Mouse (Mus musculus): Measurements from ENCODE around the gene Ppie. TPM values are rescaled to one million over a fixed set of nuclear protein-coding genes. Genes with fewer than 3 reads are reported as not detected.
"Not testable (repeated sequence)": the region's sequence is repeated elsewhere in the genome, so short reads cannot be mapped to it uniquely, and the experiment has no call there.

Ppie gene
- polyA plus RNA-seq, 1 experiment, result 16.7 TPM

DNA sequence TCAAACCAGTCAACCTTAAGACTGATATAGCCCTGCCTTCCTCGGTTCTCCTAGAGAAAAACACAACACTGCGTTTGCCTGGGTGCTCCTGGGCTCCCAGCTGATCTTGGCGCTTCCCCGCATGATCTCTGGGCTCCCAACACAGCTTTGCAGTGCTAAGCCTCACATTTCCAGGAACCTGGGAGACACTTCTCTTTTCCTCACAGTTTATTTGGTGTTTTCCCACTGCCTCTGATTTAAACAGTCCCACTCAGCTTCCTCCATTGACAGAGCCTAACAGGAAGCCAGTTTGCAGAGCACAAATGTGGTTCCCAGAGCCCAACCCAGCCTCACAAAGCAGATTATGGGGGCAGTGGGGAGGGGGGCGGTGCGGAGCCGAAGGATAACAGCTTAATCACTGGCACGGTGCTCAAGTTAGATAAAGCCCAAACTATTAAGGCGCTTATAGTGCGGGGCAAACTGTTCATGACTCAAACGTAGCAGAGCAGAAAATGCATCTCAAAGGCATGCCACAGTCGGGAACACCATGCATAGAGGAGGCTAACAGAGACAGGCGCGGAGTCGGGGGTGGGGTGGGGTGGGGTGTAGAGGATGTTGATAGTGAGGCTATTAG is 22.7 kb upstream of the Ppie start:
- H3K4me1 ChIP-seq (ENCODE audit: control insufficient read depth, insufficient read depth, low read length), result peaks cover 4% of the 10 kb centered on the region; the same call in 1 of the 2 replicates
- no peak for TF ChIP-seq POLR2A (IDR thresholded peaks at IDR 0.05; ENCODE audit: control insufficient read depth, low read depth, low read length)
- TF ChIP-seq CTCF (IDR thresholded peaks at IDR 0.05; ENCODE audit: control insufficient read depth, insufficient read depth, insufficient replicate concordance, low read depth, low read length), result no peak
- H3K4me3 ChIP-seq (ENCODE audit: control insufficient read depth, low read depth, low read length), result no peak overlapping the region
- H3K27me3 ChIP-seq (ENCODE audit: control insufficient read depth, insufficient read depth, low read length), result no peaks in the 10 kb centered on the region
- H3K36me3 ChIP-seq (ENCODE audit: control insufficient read depth, insufficient read depth, low read length), result no peaks in the 10 kb centered on the region
- no peak overlapping the region for H3K27ac ChIP-seq (ENCODE audit: control insufficient read depth, insufficient read depth, low read depth, low read length)

DNA sequence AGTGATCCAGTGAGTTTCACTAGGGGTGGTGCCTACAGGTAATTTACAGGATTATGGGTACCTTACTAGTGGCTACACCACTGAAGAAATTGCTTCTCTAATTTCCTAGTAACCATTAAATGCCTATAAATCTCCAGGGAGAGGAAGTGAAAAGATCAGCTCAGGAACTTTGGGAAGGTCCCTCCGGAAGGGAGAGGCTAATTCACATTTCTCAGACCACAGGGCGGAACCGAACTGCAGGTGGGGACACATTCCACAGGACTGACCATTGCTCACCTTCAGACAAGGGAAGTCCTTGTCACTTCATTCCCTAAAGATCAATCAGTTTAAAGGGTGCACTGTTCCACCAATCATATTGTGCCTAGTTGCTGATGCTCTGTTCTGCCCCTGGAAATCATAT is 21.5 kb upstream of the Ppie start:
- H3K4me3 ChIP-seq (ENCODE audit: control insufficient read depth, low read depth, low read length); H3K36me3 ChIP-seq (ENCODE audit: control insufficient read depth, insufficient read depth, low read length); H3K4me1 ChIP-seq (ENCODE audit: control insufficient read depth, insufficient read depth, low read length); H3K27ac ChIP-seq (ENCODE audit: control insufficient read depth, insufficient read depth, low read depth, low read length); H3K27me3 ChIP-seq (ENCODE audit: control insufficient read depth, insufficient read depth, low read length): not testable (repeated sequence)

DNA sequence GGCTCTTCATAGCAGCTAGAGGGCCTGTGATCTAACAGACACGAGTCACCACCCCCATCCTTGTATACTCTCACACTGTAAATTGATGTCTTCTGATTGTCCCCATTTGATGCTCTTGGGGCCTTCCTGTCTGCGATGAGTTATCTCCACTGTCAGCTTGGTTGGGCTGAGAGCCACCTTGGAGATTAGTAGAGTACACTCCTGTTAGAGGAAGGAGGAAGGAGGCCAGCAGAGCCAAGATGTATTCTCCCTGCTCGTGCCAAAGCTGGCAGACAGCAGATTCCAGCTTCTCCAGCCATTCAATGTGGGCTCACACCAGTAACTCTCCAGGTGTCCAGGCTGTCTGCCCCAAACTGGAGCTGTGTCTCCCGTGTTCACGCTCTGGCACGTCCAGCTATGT is 20.8 kb upstream of the Ppie start:
- Histone ChIP-seq H3K27me3 (ENCODE audit: control insufficient read depth, insufficient read depth, low read length) (no peaks in the 10 kb centered on the region), H3K36me3 (ENCODE audit: control insufficient read depth, insufficient read depth, low read length) (no peaks in the 10 kb centered on the region), H3K4me1 (ENCODE audit: control insufficient read depth, insufficient read depth, low read length) (peaks cover 4% of the 10 kb centered on the region; the same call in 1 of the 2 replicates), H3K27ac (ENCODE audit: control insufficient read depth, insufficient read depth, low read depth, low read length) (no peak overlapping the region), H3K4me3 (ENCODE audit: control insufficient read depth, low read depth, low read length) (no peak overlapping the region)
- no peak for TF ChIP-seq POLR2A (IDR thresholded peaks at IDR 0.05; ENCODE audit: control insufficient read depth, low read depth, low read length)
- TF ChIP-seq CTCF (IDR thresholded peaks at IDR 0.05; ENCODE audit: control insufficient read depth, insufficient read depth, insufficient replicate concordance, low read depth, low read length), result no peak

DNA sequence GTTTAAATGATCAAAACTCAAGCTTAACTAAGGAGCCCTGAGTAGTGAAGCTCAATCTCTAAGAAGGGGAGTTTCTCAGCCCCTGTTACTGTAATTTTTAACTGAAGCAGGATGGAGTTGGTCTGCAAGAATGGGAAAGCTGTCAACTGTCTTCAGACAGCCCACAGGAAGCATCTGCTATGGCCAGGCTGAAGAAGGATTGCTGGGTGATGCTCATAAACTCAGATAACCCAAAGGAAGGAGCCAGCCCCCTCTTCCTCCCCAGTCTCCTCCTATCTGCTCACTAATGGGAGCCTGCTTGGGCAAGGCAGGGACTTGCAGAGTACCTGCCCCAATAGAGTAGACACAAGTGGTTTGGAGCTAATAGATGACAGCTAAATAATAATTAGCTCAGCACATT is 16.1 kb upstream of the Ppie start:
- H3K27ac ChIP-seq (ENCODE audit: control insufficient read depth, insufficient read depth, low read depth, low read length), result no peak overlapping the region
- H3K27me3 ChIP-seq (ENCODE audit: control insufficient read depth, insufficient read depth, low read length), result no peaks in the 10 kb centered on the region
- H3K4me3 ChIP-seq (ENCODE audit: control insufficient read depth, low read depth, low read length), result no peak overlapping the region
- H3K36me3 ChIP-seq (ENCODE audit: control insufficient read depth, insufficient read depth, low read length), result no peaks in the 10 kb centered on the region
- no peak for TF ChIP-seq POLR2A (IDR thresholded peaks at IDR 0.05; ENCODE audit: control insufficient read depth, low read depth, low read length)
- no peak for TF ChIP-seq CTCF (IDR thresholded peaks at IDR 0.05; ENCODE audit: control insufficient read depth, insufficient read depth, insufficient replicate concordance, low read depth, low read length)
- H3K4me1 ChIP-seq (ENCODE audit: control insufficient read depth, insufficient read depth, low read length), result no peaks in the 10 kb centered on the region

DNA sequence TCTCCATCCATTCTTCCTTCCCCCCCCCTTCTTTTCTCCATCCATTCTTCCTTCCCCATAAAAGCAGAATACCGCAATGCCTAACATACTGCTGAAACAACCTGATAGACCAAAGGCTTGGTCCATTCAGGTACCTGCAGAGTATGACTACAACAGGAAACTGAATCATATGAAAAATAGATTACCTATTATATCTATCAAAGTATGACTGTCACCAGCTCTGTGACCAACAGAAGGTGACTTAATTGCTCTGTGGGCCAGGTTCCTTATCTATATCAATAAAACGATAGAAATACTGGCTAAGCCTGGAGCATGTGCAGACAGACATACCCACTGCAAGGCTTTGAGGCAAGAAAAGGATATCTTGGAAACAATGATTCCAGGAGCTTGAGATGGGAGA is 15.7 kb upstream of the Ppie start:
- TF ChIP-seq POLR2A (IDR thresholded peaks at IDR 0.05; ENCODE audit: control insufficient read depth, low read depth, low read length) (no peak), CTCF (IDR thresholded peaks at IDR 0.05; ENCODE audit: control insufficient read depth, insufficient read depth, insufficient replicate concordance, low read depth, low read length) (no peak)
- no peak overlapping the region for H3K27ac ChIP-seq (ENCODE audit: control insufficient read depth, insufficient read depth, low read depth, low read length)
- H3K27me3 ChIP-seq (ENCODE audit: control insufficient read depth, insufficient read depth, low read length), result no peaks in the 10 kb centered on the region
- no peaks in the 10 kb centered on the region for H3K4me1 ChIP-seq (ENCODE audit: control insufficient read depth, insufficient read depth, low read length)
- H3K4me3 ChIP-seq (ENCODE audit: control insufficient read depth, low read depth, low read length), result no peak overlapping the region
- no peaks in the 10 kb centered on the region for H3K36me3 ChIP-seq (ENCODE audit: control insufficient read depth, insufficient read depth, low read length)

DNA sequence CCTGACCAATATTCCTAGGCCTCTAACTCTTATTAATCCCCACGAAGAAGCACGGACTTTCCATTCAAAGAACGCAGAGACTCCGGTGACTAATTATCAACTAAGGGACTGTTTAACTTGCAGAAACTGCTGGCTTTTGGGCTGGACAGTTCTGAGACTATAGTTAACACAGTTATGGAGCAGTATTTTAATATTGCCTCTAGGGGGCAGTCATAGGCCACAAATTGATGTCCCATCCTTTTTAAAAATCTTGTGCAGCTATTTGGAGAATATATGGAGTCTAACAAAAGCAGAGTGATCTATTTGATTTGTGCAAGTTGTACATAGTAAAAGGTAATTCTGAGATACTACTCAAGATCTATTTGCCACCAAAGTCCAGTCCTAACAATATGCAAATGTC is 15.3 kb upstream of the Ppie start:
- no peaks in the 10 kb centered on the region for H3K4me1 ChIP-seq (ENCODE audit: control insufficient read depth, insufficient read depth, low read length)

DNA sequence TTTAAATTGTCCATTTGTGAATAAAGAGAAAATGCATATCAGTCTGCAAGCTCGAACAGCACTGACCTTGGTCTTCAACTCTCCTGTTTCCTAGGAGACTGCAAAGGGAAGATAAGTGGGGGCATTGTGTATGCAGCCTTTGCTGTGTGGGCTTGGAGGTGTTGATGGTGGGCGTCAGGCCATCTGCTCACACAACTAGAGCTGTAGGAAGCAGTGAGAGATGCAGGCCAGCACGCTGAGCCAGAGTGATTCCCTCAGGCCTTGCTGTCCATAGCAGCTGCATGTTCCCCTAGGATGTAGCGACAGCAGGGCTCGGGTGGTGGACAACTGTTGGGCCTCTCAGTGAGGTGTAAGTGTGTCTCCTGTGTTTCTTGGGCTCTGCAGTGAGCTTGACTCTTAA is 13.2 kb upstream of the Ppie start:
- H3K27me3 ChIP-seq (ENCODE audit: control insufficient read depth, insufficient read depth, low read length), result no peaks in the 10 kb centered on the region
- H3K27ac ChIP-seq (ENCODE audit: control insufficient read depth, insufficient read depth, low read depth, low read length), result no peak overlapping the region
- no peaks in the 10 kb centered on the region for H3K4me1 ChIP-seq (ENCODE audit: control insufficient read depth, insufficient read depth, low read length)
- TF ChIP-seq POLR2A (IDR thresholded peaks at IDR 0.05; ENCODE audit: control insufficient read depth, low read depth, low read length) (no peak), CTCF (IDR thresholded peaks at IDR 0.05; ENCODE audit: control insufficient read depth, insufficient read depth, insufficient replicate concordance, low read depth, low read length) (no peak)
- no peak overlapping the region for H3K4me3 ChIP-seq (ENCODE audit: control insufficient read depth, low read depth, low read length)
- H3K36me3 ChIP-seq (ENCODE audit: control insufficient read depth, insufficient read depth, low read length), result no peaks in the 10 kb centered on the region

More for the DNA sequence above, 15.3 kb upstream of the Ppie start:
- H3K36me3 ChIP-seq (ENCODE audit: control insufficient read depth, insufficient read depth, low read length), result no peaks in the 10 kb centered on the region
- no peak overlapping the region for H3K27ac ChIP-seq (ENCODE audit: control insufficient read depth, insufficient read depth, low read depth, low read length)
- TF ChIP-seq POLR2A (IDR thresholded peaks at IDR 0.05; ENCODE audit: control insufficient read depth, low read depth, low read length), result no peak
- no peak for TF ChIP-seq CTCF (IDR thresholded peaks at IDR 0.05; ENCODE audit: control insufficient read depth, insufficient read depth, insufficient replicate concordance, low read depth, low read length)
- H3K4me3 ChIP-seq (ENCODE audit: control insufficient read depth, low read depth, low read length), result no peak overlapping the region
- H3K27me3 ChIP-seq (ENCODE audit: control insufficient read depth, insufficient read depth, low read length), result no peaks in the 10 kb centered on the region

DNA sequence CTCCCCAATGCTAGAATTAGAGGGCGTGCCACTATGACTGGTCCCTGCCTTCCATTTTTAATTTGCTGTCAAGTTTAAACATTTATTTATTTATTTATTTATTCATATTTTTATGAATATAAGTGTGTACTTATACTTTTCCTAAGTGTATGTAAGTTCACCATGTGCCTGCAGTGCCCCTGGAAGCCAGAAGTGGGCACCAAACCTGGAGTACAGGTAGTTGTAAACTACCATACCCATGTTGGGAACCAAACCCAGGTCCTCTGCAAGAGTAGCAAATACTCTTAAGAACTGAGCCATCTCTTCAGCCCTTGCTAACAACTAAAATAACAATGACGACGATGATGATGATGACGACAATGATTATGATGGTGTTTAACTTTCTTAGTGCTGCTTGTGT is 12.3 kb upstream of the Ppie start:
- no peaks in the 10 kb centered on the region for H3K27me3 ChIP-seq (ENCODE audit: control insufficient read depth, insufficient read depth, low read length)
- no peak overlapping the region for H3K27ac ChIP-seq (ENCODE audit: control insufficient read depth, insufficient read depth, low read depth, low read length)
- no peaks in the 10 kb centered on the region for H3K36me3 ChIP-seq (ENCODE audit: control insufficient read depth, insufficient read depth, low read length)
- H3K4me3 ChIP-seq (ENCODE audit: control insufficient read depth, low read depth, low read length), result no peak overlapping the region
- no peak for TF ChIP-seq CTCF (IDR thresholded peaks at IDR 0.05; ENCODE audit: control insufficient read depth, insufficient read depth, insufficient replicate concordance, low read depth, low read length)
- TF ChIP-seq POLR2A (IDR thresholded peaks at IDR 0.05; ENCODE audit: control insufficient read depth, low read depth, low read length), result no peak
- no peaks in the 10 kb centered on the region for H3K4me1 ChIP-seq (ENCODE audit: control insufficient read depth, insufficient read depth, low read length)

All from testis, adult 2 months (tissue).